Mouse (Mus musculus): ENCODE measurements around the gene Dexi.

The Dexi gene

GRCm38 (mm10) chr16:10540763-10541597 is 1.9 kb downstream of the Dexi start:
- DNase-seq (ENCODE audit: low read depth, low spot score), result no peak

- DNase-seq (ENCODE audit: low read depth, low spot score), result no peak
Measured at GRCm38 (mm10) chr16:10536961-10537360, 5.9 kb downstream of the Dexi start.

- DNase-seq (ENCODE audit: low read depth, low spot score), result no peak
Measured at GRCm38 (mm10) chr16:10536323-10536722, 6.5 kb downstream of the Dexi start.

GRCm38 (mm10) chr16:10534567-10534966 is 8.3 kb downstream of the Dexi start:
- no peak for DNase-seq (ENCODE audit: low read depth, low spot score)

GRCm38 (mm10) chr16:10533781-10534180 is 9.1 kb downstream of the Dexi start:
- no peak for DNase-seq (ENCODE audit: low read depth, low spot score)

GRCm38 (mm10) chr16:10530179-10530578 is 12.7 kb downstream of the Dexi start:
- DNase-seq (ENCODE audit: low read depth, low spot score), result no peak

GRCm38 (mm10) chr16:10528382-10528781 is 14.5 kb downstream of the Dexi start:
- no peak for DNase-seq (ENCODE audit: low read depth, low spot score)

GRCm38 (mm10) chr16:10527046-10527644 is 15.7 kb downstream of the Dexi start:
- no peak for DNase-seq (ENCODE audit: low read depth, low spot score)

GRCm38 (mm10) chr16:10525610-10525980 is 17.3 kb downstream of the Dexi start:
- DNase-seq (ENCODE audit: low read depth, low spot score), result no peak

GRCm38 (mm10) chr16:10524866-10525609 is 17.8 kb downstream of the Dexi start:
- DNase-seq (ENCODE audit: low read depth, low spot score), result no peak

GRCm38 (mm10) chr16:10523650-10524049 is 19.2 kb downstream of the Dexi start:
- no peak for DNase-seq (ENCODE audit: low read depth, low spot score)

- DNase-seq (ENCODE audit: low read depth, low spot score), result no peak
Measured at GRCm38 (mm10) chr16:10522811-10523210, 20.0 kb downstream of the Dexi start.

- DNase-seq (ENCODE audit: low read depth, low spot score), result peak; percentile 50
Measured at GRCm38 (mm10) chr16:10520908-10521614, 21.8 kb downstream of the Dexi start.

GRCm38 (mm10) chr16:10518030-10518429 is 24.8 kb downstream of the Dexi start:
- no peak for DNase-seq (ENCODE audit: low read depth, low spot score)

- DNase-seq (ENCODE audit: low read depth, low spot score), result no peak
Measured at GRCm38 (mm10) chr16:10515953-10516572, 26.8 kb downstream of the Dexi start.

GRCm38 (mm10) chr16:10511134-10511520 is 31.7 kb downstream of the Dexi start:
- no peak for DNase-seq (ENCODE audit: low read depth, low spot score)

- no peak for DNase-seq (ENCODE audit: low read depth, low spot score)
Measured at GRCm38 (mm10) chr16:10510477-10511133, 32.2 kb downstream of the Dexi start.

- DNase-seq (ENCODE audit: low read depth, low spot score), result no peak
Measured at GRCm38 (mm10) chr16:10508691-10509090, 34.2 kb downstream of the Dexi start.

GRCm38 (mm10) chr16:10507445-10507844 is 35.4 kb downstream of the Dexi start:
- no peak for DNase-seq (ENCODE audit: low read depth, low spot score)

GRCm38 (mm10) chr16:10503058-10503457 is 39.8 kb downstream of the Dexi start:
- DNase-seq (ENCODE audit: low read depth, low spot score), result no peak

- no peak for DNase-seq (ENCODE audit: low read depth, low spot score)
Measured at GRCm38 (mm10) chr16:10501865-10502264, 41.0 kb downstream of the Dexi start.
